Mouse (Mus musculus) bone marrow macrophage, adult 2 months (primary cell): Measurements from ENCODE around the gene Il10rb.

Experiments used
- CTCF ChIP-seq: IDR thresholded peaks from 2 replicates; pipeline ENCODE4 v1.5.1; 2012; ENCODE audit warnings: low read depth, mild to moderate bottlenecking, low read length, moderate library complexity
- POLR2A ChIP-seq: IDR thresholded peaks from 2 replicates; pipeline ENCODE4 v1.6.1; 2012; ENCODE audit warnings: mild to moderate bottlenecking, low read depth, low read length, borderline replicate concordance

GRCm38 (mm10) chr16:91359531-91359930, 46.4 kb upstream of the Il10rb start:
- no peak for TF ChIP-seq CTCF
- TF ChIP-seq POLR2A, result no peak
